Mouse (Mus musculus) E14TG2a.4 (cell line): Measurements from ENCODE around the gene Ero1lb.

Source experiments
- CTCF ChIP-seq: conservative IDR thresholded peaks from 2 replicates; pipeline ENCODE4 v1.5.1; 2014; ENCODE audit warnings: low read length
- NANOG ChIP-seq: IDR thresholded peaks from 2 replicates; pipeline ENCODE4 v1.6.1; 2014; ENCODE audit warnings: borderline replicate concordance, low read length, mixed read lengths
- POU5F1 ChIP-seq: IDR thresholded peaks from 2 replicates; pipeline ENCODE4 v1.6.1; 2014; ENCODE audit warnings: low read length, borderline replicate concordance

DNA sequence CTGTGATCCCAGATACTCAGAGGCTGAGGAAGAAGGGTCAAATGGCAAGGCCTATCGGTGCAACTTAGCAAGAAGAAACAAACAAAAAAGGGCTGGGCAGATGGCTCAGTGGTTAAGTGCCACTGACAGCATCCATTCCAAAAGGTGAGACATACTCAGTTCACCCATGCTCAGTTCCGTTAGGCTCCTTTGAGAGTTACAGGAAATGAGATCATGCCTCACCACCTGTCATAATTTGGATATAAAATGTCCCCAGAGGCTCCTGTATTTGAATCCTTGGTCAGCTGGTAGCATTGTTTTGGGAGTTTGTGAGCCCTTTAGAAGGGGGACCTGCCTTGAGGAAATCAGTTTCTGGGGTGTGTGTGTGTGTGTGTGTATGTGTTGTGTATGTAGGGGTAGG lies 3.9 kb upstream of the Ero1lb start:
- no peak for TF ChIP-seq CTCF
- no peak for TF ChIP-seq NANOG
- no peak for TF ChIP-seq POU5F1
